Mouse (Mus musculus) testis, adult 2 months (tissue): Measurements from ENCODE around the gene Thop1.

Experiments used
- CTCF ChIP-seq: fragments of 200-500 bp; IDR thresholded peaks from 2 replicates; pipeline ENCODE4 v1.5.1; 2012; ENCODE audit warnings: low read depth, mild to moderate bottlenecking, inconsistent platforms, low read length, moderate library complexity; ENCODE audit not compliant: control insufficient read depth, insufficient read depth, insufficient replicate concordance
- POLR2A ChIP-seq: fragments of 200-500 bp; IDR thresholded peaks from 2 replicates; pipeline ENCODE4 v1.6.1; 2012; ENCODE audit warnings: low read depth, mild to moderate bottlenecking, inconsistent platforms, low read length, moderate library complexity; ENCODE audit not compliant: control insufficient read depth

DNA sequence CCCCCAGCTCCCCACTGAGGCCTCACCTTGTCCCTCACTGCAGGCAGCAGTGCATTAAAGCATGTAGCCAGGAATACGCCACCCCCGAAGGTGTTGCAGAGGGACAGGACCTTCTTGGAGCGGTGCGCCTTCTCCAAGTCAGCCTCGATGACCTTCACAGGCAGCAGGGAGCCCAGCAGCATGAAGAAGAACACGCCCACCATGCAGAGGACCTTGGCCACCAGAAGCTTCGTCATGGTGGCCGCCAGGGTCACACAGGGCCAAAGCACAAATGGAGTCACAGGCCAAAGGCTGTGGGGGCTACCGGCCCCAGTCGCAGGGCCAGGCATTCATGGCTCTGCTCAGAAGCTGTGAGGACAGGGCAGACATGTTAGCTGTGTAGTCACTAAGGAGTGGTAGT is 36.2 kb upstream of the Thop1 start:
- no peak for TF ChIP-seq POLR2A
- TF ChIP-seq CTCF: no peak
